Mouse (Mus musculus) CH12.LX (cell line): Measurements from ENCODE around the gene Srcap. TPM values are rescaled to one million over a fixed set of nuclear protein-coding genes. Genes with fewer than 3 reads are reported as not detected.
A peak's percentile ranks its signal among the peaks of the same experiment; 100 is the strongest.

Experiments used
- DNase-seq: peaks from one replicate; pipeline ENCODE4 v3.0.0-alpha.2; 2013; ENCODE audit errors: extremely low read depth
- H3K27ac ChIP-seq: 2 replicates; pipeline ENCODE4 v1.5.1; 2012; ENCODE audit warnings: low read depth, mild to moderate bottlenecking, control low read depth, moderate library complexity; ENCODE audit not compliant: insufficient read depth
- H3K27me3 ChIP-seq: replicated peaks from 2 replicates; pipeline ENCODE3; 2012; ENCODE audit warnings: inconsistent platforms
- H3K36me3 ChIP-seq, 2 experiments: replicated peaks in 1 of 2; 2 replicates each; pipeline versions ENCODE3 to v1.6.1; 2012; ENCODE audit warnings: inconsistent platforms in 1 of 2, low read length in 1 of 2, mild to moderate bottlenecking in 1 of 2, mixed read lengths in 1 of 2, moderate library complexity in 1 of 2; ENCODE audit not compliant: control insufficient read depth in 1 of 2, insufficient read depth in 1 of 2
- H3K4me1 ChIP-seq, 2 experiments: 2 replicates each; pipeline ENCODE4 v1.6.1; 2012; ENCODE audit warnings: inconsistent platforms in 1 of 2, moderate library complexity in 1 of 2; ENCODE audit not compliant: insufficient read depth in 2 of 2, control insufficient read depth in 1 of 2
- H3K4me2 ChIP-seq: 2 replicates; pipeline ENCODE4 v1.6.1; 2012; ENCODE audit warnings: low read depth, mild to moderate bottlenecking, control low read depth; ENCODE audit not compliant: poor library complexity, insufficient read depth, severe bottlenecking
- H3K4me3 ChIP-seq, 3 experiments: fragments of 150-350 bp in 1 of 3; sonication (generic) in 1 of 3; replicated peaks in 1 of 3; 2 replicates each; pipeline versions ENCODE3 to v1.5.1; 2011 to 2012; ENCODE audit warnings: low read depth in 2 of 3, low read length in 2 of 3, mild to moderate bottlenecking in 2 of 3, moderate library complexity in 2 of 3, control low read depth in 1 of 3, improper control_type of control experiment in 1 of 3, inconsistent platforms in 1 of 3, mixed read lengths in 1 of 3; ENCODE audit not compliant: poor library complexity in 1 of 3
- H3K79me2 ChIP-seq: replicated peaks from 2 replicates; pipeline ENCODE4 v1.6.1; 2012; ENCODE audit warnings: mild to moderate bottlenecking, moderate library complexity; ENCODE audit not compliant: control insufficient read depth, poor library complexity, insufficient read depth, severe bottlenecking; ENCODE audit errors: extremely low read depth
- H3K9ac ChIP-seq: 2 replicates; pipeline ENCODE4 v1.6.1; 2012; ENCODE audit warnings: low read depth, mild to moderate bottlenecking, control low read depth, moderate library complexity; ENCODE audit not compliant: insufficient read depth
- H3K9me3 ChIP-seq: replicated peaks from 2 replicates; pipeline ENCODE3; 2012; ENCODE audit warnings: low read length, inconsistent platforms, mixed read lengths
- CHD1 ChIP-seq: IDR thresholded peaks from 2 replicates; pipeline ENCODE4 v1.6.1; 2012; ENCODE audit warnings: low read depth, low read length, improper control_type of control experiment, inconsistent platforms
- CHD2 ChIP-seq: IDR thresholded peaks from 2 replicates; pipeline ENCODE4 v1.6.1; 2011; ENCODE audit warnings: low read length, improper control_type of control experiment
- E2F4 ChIP-seq: IDR thresholded peaks from 2 replicates; pipeline ENCODE4 v1.6.1; 2011; ENCODE audit warnings: low read depth, low read length, improper control_type of control experiment; ENCODE audit not compliant: insufficient replicate concordance
- ELF1 ChIP-seq: IDR thresholded peaks from 2 replicates; pipeline ENCODE4 v1.6.1; 2014; ENCODE audit warnings: low read depth, mild to moderate bottlenecking, inconsistent platforms, low read length, improper control_type of control experiment
- ETS1 ChIP-seq: conservative IDR thresholded peaks from 2 replicates; pipeline ENCODE4 v1.6.1; 2012; ENCODE audit warnings: low read depth, mild to moderate bottlenecking, inconsistent platforms, low read length, improper control_type of control experiment, moderate library complexity
- GABPA ChIP-seq: IDR thresholded peaks from 2 replicates; pipeline ENCODE4 v1.6.1; 2012; ENCODE audit warnings: low read depth, low read length, improper control_type of control experiment, inconsistent platforms; ENCODE audit not compliant: insufficient replicate concordance
- HCFC1 ChIP-seq: IDR thresholded peaks from 2 replicates; pipeline ENCODE4 v1.6.1; 2012; ENCODE audit warnings: low read depth, mild to moderate bottlenecking, inconsistent platforms, low read length, improper control_type of control experiment
- IRF4 ChIP-seq: IDR thresholded peaks from 2 replicates; pipeline ENCODE4 v1.6.1; 2014; ENCODE audit warnings: low read depth, mild to moderate bottlenecking, inconsistent platforms, low read length, improper control_type of control experiment
- JUN ChIP-seq: IDR thresholded peaks from 2 replicates; pipeline ENCODE4 v1.6.1; 2011; ENCODE audit warnings: low read depth, mild to moderate bottlenecking, low read length, improper control_type of control experiment, moderate library complexity; ENCODE audit not compliant: insufficient read depth
- JUND ChIP-seq: conservative IDR thresholded peaks from 2 replicates; pipeline ENCODE4 v1.6.1; 2011; ENCODE audit warnings: low read depth, low read length, improper control_type of control experiment
- KAT2A ChIP-seq: IDR thresholded peaks from 2 replicates; pipeline ENCODE4 v1.6.1; 2012; ENCODE audit warnings: low read length, improper control_type of control experiment, inconsistent platforms; ENCODE audit not compliant: insufficient replicate concordance
- MAFK ChIP-seq: IDR thresholded peaks from 2 replicates; pipeline ENCODE4 v1.6.1; 2011; ENCODE audit warnings: low read length, improper control_type of control experiment; ENCODE audit not compliant: insufficient replicate concordance
- MXI1 ChIP-seq: IDR thresholded peaks from 2 replicates; pipeline ENCODE4 v1.6.1; 2011; ENCODE audit warnings: mild to moderate bottlenecking, low read depth, low read length, improper control_type of control experiment
- MYC ChIP-seq: IDR thresholded peaks from 2 replicates; pipeline ENCODE4 v1.6.1; 2011; ENCODE audit warnings: low read depth, mild to moderate bottlenecking, improper control_type of control experiment, low read length
- NELFE ChIP-seq: IDR thresholded peaks from 2 replicates; pipeline ENCODE4 v1.6.1; 2011; ENCODE audit warnings: low read depth, low read length, improper control_type of control experiment
- NRF1 ChIP-seq: IDR thresholded peaks from 2 replicates; pipeline ENCODE4 v1.6.1; 2014; ENCODE audit warnings: low read depth, mild to moderate bottlenecking, inconsistent platforms, low read length, improper control_type of control experiment, moderate library complexity
- POLR2A ChIP-seq: IDR thresholded peaks from 2 replicates; pipeline ENCODE4 v1.6.1; 2011; ENCODE audit warnings: low read depth, mild to moderate bottlenecking, improper control_type of control experiment, low read length
- RAD21 ChIP-seq: IDR thresholded peaks from 2 replicates; pipeline ENCODE4 v1.6.1; 2011; ENCODE audit warnings: low read depth, mild to moderate bottlenecking, low read length, improper control_type of control experiment, moderate library complexity
- RCOR1 ChIP-seq: conservative IDR thresholded peaks from 2 replicates; pipeline ENCODE4 v1.6.1; 2012; ENCODE audit warnings: low read depth, mild to moderate bottlenecking, inconsistent platforms, low read length, improper control_type of control experiment
- SIN3A ChIP-seq: IDR thresholded peaks from 2 replicates; pipeline ENCODE4 v1.6.1; 2012; ENCODE audit warnings: low read length, improper control_type of control experiment, inconsistent platforms
- SMC3 ChIP-seq: IDR thresholded peaks from 2 replicates; pipeline ENCODE4 v1.6.1; 2011; ENCODE audit warnings: low read depth, low read length, improper control_type of control experiment
- TBP ChIP-seq: conservative IDR thresholded peaks from 2 replicates; pipeline ENCODE4 v1.6.1; 2011; ENCODE audit warnings: low read depth, low read length, improper control_type of control experiment
- USF1 ChIP-seq: IDR thresholded peaks from 2 replicates; pipeline ENCODE4 v1.6.1; 2014; ENCODE audit warnings: low read depth, mild to moderate bottlenecking, inconsistent platforms, low read length, improper control_type of control experiment
- USF2 ChIP-seq: conservative IDR thresholded peaks from 2 replicates; pipeline ENCODE4 v1.6.1; 2011; ENCODE audit warnings: low read depth, low read length, improper control_type of control experiment
- ZC3H11A ChIP-seq: IDR thresholded peaks from 2 replicates; pipeline ENCODE4 v1.6.1; 2012; ENCODE audit warnings: low read depth, mild to moderate bottlenecking, inconsistent platforms, low read length, improper control_type of control experiment
- ZKSCAN1 ChIP-seq: IDR thresholded peaks from 2 replicates; pipeline ENCODE4 v1.6.1; 2012; ENCODE audit warnings: low read depth, inconsistent platforms, low read length, improper control_type of control experiment, borderline replicate concordance
- ZMIZ1 ChIP-seq: IDR thresholded peaks from 2 replicates; pipeline ENCODE4 v1.6.1; 2012; ENCODE audit warnings: low read depth, mild to moderate bottlenecking, inconsistent platforms, low read length, improper control_type of control experiment
- dilution Hi-C: fragments of 300-500 bp; cut with MboI; formaldehyde crosslinking; loops from 2 replicates; pipeline ENCODE4 v1.14.3; 2020; ENCODE audit warnings: low sequenced_read_pairs; ENCODE audit not compliant: extremely low pct_unique_long_range_greater_than_20kb, extremely low pct_ligation_motif_present
- in situ Hi-C: fragments of 300-500 bp; cut with MboI; formaldehyde crosslinking; loops from 3 replicates; pipeline ENCODE4 v1.14.3; 2019; ENCODE audit warnings: low sequenced_read_pairs, low pct_ligation_motif_present, low pct_unique_long_range_greater_than_20kb, mixed read lengths
- polyA plus RNA-seq: library from polyadenylated mRNA; unstranded; fragments of >175 nt; gene quantifications from 2 replicates; pipeline ENCODE4 v1.2.1, GENCODE M21; 2012; ENCODE audit warnings: low read depth; ENCODE audit not compliant: insufficient read length
- total RNA-seq, 2 experiments: library from RNA; depleted of rRNA; stranded (reverse); fragments of 300-350 nt in 1 of 2; fragments of >200 nt in 1 of 2; gene quantifications; 2 replicates each; pipeline ENCODE4 v1.2.3; 2012 to 2014

Gene Srcap
- total and polyA plus RNA-seq, 3 experiments: 4.1 to 28.1 (median 19.9) TPM

DNA sequence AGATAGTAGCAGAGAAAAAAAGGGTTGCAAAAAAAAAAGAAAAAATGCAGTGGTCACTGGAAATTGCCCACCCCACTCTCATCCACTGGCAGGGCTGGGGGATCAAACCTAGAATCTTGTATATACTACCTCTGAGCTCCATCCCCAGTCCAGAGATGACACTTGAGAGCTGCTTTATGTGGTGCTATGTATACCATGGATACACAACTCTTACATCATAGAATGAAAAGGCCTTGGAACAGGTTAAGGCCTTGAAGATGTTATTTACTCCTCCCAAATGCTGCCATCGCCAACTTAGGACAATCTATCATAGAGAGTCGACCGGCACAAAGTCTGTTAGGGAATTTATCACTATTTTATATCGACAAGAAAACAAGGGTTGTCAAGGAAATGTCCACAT lies 34.9 kb upstream of the Srcap start:
- peaks cover 32% of the 10 kb centered on the region for H3K79me2 ChIP-seq
- H3K27me3 ChIP-seq: no peaks in the 10 kb centered on the region
- H3K4me1 ChIP-seq: peaks cover 3 to 32% of the 10 kb centered on the region in 2 experiments; a peak in 2 of 4 replicates
- no peak overlapping the region; the same call in 1 of the 2 replicates for H3K27ac ChIP-seq
- H3K9me3 ChIP-seq: no peaks in the 10 kb centered on the region
- H3K4me3 ChIP-seq: peak overlapping the region in 2 of 3 experiments; percentile 65 to 80
- dilution Hi-C loops: no loop called here
- TF ChIP-seq KAT2A (no peak), TBP (no peak), HCFC1 (no peak), SMC3 (no peak), CHD1 (no peak), JUN (no peak), ZKSCAN1 (no peak), MYC (no peak)
- TF ChIP-seq, all 38 proteins: peak for 0
- Histone ChIP-seq H3K4me2 (peak overlapping the region; percentile 70), H3K36me3 (peaks cover 28 to 50% of the 10 kb centered on the region in 2 experiments), H3K9ac (peak overlapping the region; percentile 58)
- in situ Hi-C loops: loop anchor here (5.0 kb wide), 1 partner anchor 115 kb away; no protein-coding TSS in a partner anchor
- DNase-seq: no peak

- H3K9me3 ChIP-seq: no peaks in the 10 kb centered on the region
- H3K4me2 ChIP-seq: 0 out of 2 replicates have a peak overlapping the region, but pooled peaks have one; percentile 70
- H3K27ac ChIP-seq: peak overlapping the region; percentile 88
- peak overlapping the region; percentile 98 for H3K9ac ChIP-seq
- peaks cover 35 to 61% of the 10 kb centered on the region in 2 experiments for H3K36me3 ChIP-seq
- H3K4me3 ChIP-seq: peak overlapping the region; percentile 80 to 98 (median 97)
- peak; percentile 100 for DNase-seq
- peaks cover 37% of the 10 kb centered on the region for H3K79me2 ChIP-seq
- in situ Hi-C loops (loop anchor here (5.0 kb wide), 1 partner anchor 116 kb away; no protein-coding TSS in a partner anchor), dilution Hi-C loops (no loop called here)
- no peaks in the 10 kb centered on the region for H3K27me3 ChIP-seq
- H3K4me1 ChIP-seq: peaks cover 9 to 34% of the 10 kb centered on the region in 2 experiments
- TF ChIP-seq NRF1: peak; percentile 92
- no peak for TF ChIP-seq ZC3H11A
- peak; percentile 87 for TF ChIP-seq HCFC1
- no peak; the same call in none of the 2 replicates for TF ChIP-seq MXI1
- TF ChIP-seq IRF4: peak; percentile 43; the same call in 1 of the 2 replicates
- no peak; the same call in 1 of the 2 replicates for TF ChIP-seq JUND
- TF ChIP-seq MAFK: no peak
- TF ChIP-seq CHD1: no peak
- TF ChIP-seq KAT2A: peak; percentile 79; the same call in 1 of the 2 replicates
- TF ChIP-seq CHD2: peak; percentile 87
- peak; percentile 68 for TF ChIP-seq USF1
- TF ChIP-seq RCOR1: no peak
- peak; percentile 70 for TF ChIP-seq ZMIZ1
- TF ChIP-seq MYC: peak; percentile 35; the same call in 1 of the 2 replicates
- TF ChIP-seq POLR2A: peak; percentile 73
- TF ChIP-seq RAD21: no peak; the same call in none of the 2 replicates
- TF ChIP-seq GABPA: no peak; the same call in 1 of the 2 replicates
- TF ChIP-seq SIN3A: peak; percentile 84
- peak; percentile 58; the same call in 1 of the 2 replicates for TF ChIP-seq NELFE
- no peak; the same call in 1 of the 2 replicates for TF ChIP-seq ETS1
- peak; percentile 62; the same call in 1 of the 2 replicates for TF ChIP-seq TBP
- no peak; the same call in 1 of the 2 replicates for TF ChIP-seq USF2
- peak; percentile 86 for TF ChIP-seq ELF1
- TF ChIP-seq JUN: no peak
- no peak for TF ChIP-seq E2F4
Observed at GRCm38 (mm10) chr7:127477687-127478634, 33.8 kb upstream of the Srcap start.
